Mouse (Mus musculus): ENCODE measurements around the gene Nrgn.

Gene Nrgn

GRCm38 (mm10) chr9:37552536-37553293 is at the start of gene Nrgn:
Nrgn (minus strand) TSS chr9:37552904.
- DNase-seq (ENCODE audit: extremely low spot score, low read depth, low spot score), result no peak

GRCm38 (mm10) chr9:37600538-37601205 is 48.0 kb upstream of the Nrgn start:
- DNase-seq (ENCODE audit: extremely low spot score, low read depth, low spot score), result no peak

- no peak for DNase-seq (ENCODE audit: extremely low spot score, low read depth, low spot score)
These were observed 45.9 kb upstream of the Nrgn start for GRCm38 (mm10) chr9:37598637-37599036.

DNA sequence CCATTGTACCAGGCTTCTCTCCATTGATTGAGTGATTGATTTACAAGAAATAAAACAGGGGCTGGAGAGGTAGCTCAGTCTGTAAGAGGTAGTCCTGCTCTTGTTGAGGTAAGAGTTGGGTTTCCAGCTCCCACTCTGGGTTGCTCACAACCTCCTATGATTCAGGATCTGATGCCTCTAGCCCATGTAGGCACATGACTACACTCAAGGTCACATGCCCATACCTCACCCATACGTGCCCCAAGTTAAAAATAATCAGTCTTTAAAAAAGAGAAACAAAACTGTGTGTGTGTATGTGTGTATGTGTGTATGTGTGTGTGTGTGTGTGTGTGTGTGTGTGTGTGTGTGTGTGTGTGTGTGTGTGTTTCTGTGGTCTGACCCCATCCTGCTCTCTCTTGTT is 42.9 kb upstream of the Nrgn start:
- DNase-seq (ENCODE audit: extremely low spot score, low read depth, low spot score), result no peak

DNA sequence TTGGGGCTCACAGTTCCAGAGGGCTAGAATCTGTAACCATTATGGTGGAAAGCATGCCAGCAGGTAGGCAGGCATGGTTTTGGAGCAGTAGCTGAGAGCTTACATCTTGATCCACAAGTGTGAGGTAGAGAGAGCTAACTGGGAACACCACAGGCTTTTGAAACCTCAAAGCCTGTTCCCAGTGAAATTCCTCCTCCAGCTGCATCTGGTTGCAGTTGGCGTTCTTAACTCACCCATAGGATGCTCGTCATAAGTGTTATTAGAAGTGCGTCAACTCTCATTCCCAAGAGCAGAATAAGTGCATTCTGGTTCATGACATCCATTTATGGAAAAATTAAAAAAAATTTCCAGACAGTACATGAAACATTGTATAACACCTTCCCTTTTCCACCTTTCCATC is 41.0 kb upstream of the Nrgn start:
- DNase-seq (ENCODE audit: extremely low spot score, low read depth, low spot score), result no peak

- no peak for DNase-seq (ENCODE audit: extremely low spot score, low read depth, low spot score)
These were observed 39.9 kb upstream of the Nrgn start for GRCm38 (mm10) chr9:37592633-37593032.

GRCm38 (mm10) chr9:37592025-37592424 is 39.3 kb upstream of the Nrgn start:
- DNase-seq (ENCODE audit: extremely low spot score, low read depth, low spot score), result no peak

DNA sequence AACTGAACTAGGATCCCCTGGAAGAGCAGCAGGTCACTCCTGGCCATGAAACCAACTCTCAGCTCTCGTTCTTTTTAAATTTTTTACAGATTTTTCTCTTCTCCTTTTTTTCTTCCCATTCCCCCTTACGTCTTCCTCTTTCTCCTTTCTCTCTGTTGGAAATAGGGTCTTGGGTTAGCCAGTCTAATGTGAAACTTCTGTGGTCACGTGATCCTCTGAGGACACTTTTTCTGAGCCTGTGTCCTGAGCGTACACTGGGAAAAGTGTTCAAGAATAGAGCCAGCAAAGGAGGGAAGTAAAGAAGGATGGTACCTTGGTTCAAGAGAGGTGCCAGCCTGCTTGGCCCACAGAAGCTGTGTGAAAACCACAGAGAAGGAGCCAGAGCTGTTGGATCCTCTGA is 37.7 kb upstream of the Nrgn start:
- no peak for DNase-seq (ENCODE audit: extremely low spot score, low read depth, low spot score)

GRCm38 (mm10) chr9:37586718-37587117 is 34.0 kb upstream of the Nrgn start:
- no peak for DNase-seq (ENCODE audit: extremely low spot score, low read depth, low spot score)

DNA sequence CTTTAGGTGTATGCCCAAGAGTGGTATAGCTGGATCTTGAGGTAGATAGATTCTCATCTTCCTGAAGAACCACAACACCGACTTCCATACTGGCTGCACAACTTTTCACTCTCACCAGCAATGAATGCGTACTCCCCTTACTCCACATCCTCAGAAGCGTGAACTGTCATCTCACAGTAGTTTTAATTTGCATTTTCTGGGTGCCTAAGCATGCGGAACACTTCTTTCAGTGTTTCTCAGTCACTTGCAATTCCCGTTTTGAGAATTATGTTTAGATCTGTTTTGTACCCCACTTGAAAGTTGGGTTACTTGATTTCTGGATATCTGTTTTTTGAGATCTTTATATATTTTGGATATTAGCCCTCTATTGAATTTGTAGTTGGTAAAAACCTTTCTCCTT is 30.9 kb upstream of the Nrgn start:
- no peak for DNase-seq (ENCODE audit: extremely low spot score, low read depth, low spot score)

- no peak for DNase-seq (ENCODE audit: extremely low spot score, low read depth, low spot score)
These were observed 23.8 kb upstream of the Nrgn start for GRCm38 (mm10) chr9:37576436-37576930.

DNA sequence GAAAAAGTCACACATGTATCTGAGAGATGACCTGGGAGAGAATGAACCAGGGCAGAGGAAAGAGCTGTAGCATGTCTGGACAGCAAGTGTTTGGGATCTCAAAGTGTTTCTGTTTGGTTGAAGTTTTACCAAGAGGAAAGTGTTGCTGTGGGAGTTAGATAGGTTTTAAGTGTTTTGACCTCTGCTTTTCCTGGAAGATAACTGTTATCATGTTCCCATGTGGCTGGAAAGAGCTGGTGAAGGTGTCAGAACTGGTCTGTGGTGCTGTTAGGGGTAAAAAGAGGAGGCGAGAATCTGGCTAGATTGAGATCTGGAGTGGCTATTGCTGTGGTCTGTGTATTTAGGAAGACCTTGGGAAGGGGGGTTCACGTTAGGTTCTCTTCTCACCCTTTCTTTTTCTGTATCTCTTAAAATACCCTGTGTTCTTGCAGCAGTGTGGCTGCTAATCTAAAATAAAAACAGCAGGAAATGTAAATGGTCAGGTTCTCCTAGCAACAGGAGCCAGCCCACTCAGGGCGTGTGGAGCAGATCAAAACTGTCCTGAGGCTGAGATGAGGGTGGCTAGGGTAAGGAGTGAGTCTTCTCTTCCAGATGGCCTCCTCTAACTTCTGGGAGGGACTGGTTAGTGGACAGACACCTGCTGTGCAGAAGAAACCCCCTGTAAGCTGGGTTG is 19.6 kb upstream of the Nrgn start:
- no peak for DNase-seq (ENCODE audit: extremely low spot score, low read depth, low spot score)

- no peak for DNase-seq (ENCODE audit: extremely low spot score, low read depth, low spot score)
These were observed 16.6 kb upstream of the Nrgn start for GRCm38 (mm10) chr9:37569231-37569835.

DNA sequence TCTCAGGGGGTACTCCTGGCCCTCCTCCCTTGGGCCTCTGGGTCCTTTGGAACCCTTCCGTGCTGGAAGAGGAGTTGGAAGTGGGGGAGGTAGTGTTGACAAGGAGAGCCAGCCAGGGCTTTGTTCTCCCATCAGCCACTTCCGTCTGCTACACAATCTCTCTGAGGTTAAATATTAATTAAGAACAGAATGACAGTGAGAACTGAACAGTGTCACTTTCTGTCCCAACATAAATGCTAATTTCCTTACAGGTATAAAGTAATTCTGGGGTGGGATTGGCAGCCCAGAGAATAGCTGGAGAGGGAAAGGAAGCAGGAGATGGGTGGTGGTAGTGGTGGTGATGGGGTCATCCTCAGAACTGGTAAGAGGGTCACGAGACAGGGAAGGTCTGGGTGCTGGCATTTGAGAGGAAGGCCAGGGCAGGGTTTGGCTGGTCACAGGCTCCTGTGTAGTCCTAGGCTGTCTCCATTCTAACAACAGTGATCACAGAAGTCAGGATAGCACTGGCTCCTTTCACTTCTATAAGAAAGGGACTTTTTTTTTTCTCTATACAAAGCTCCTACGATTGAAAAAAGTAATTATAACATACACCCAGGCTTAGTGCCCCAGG is 16.0 kb upstream of the Nrgn start:
- DNase-seq (ENCODE audit: extremely low spot score, low read depth, low spot score), result no peak

GRCm38 (mm10) chr9:37567892-37568604 is 15.3 kb upstream of the Nrgn start:
- no peak for DNase-seq (ENCODE audit: extremely low spot score, low read depth, low spot score)

DNA sequence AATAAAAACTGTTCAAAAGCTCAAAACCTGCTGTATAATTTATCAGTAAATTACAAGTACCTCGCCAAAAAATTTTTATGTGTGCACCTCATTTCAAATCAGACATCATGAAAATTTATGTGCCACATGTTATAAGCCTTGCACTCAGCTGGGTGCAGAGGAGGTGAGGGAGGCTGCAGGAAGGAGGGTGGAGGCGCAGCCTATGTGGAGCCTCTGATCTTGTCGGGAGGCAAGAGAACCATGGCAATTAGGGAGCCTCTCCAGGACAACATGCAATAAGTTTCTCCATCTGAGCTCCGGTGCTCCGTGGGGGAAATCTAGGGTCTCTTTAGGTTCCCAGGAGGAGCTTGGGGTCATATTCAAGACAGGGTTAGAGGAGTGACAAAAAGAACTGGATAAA is 14.8 kb upstream of the Nrgn start:
- DNase-seq (ENCODE audit: extremely low spot score, low read depth, low spot score), result no peak

DNA sequence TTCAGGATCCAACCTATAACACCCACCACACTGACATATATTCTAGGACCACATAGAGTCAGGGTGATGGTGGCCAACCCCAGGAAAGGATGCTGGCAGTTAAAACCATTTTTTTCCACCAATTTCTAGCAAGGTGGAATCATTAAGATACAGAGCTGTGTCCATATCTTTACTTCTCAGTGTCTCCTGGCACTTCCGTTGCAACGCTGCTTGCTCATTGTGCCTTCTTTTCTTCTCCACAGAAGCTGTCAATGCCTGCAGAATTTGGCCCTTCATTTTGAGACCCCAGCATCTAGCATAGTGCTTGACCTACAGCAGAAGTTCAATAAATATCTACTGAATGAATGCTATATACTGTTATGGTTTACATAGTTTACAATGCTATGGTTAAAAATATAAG is 14.3 kb upstream of the Nrgn start:
- DNase-seq (ENCODE audit: extremely low spot score, low read depth, low spot score), result no peak

GRCm38 (mm10) chr9:37563805-37564204 is 11.1 kb upstream of the Nrgn start:
- DNase-seq (ENCODE audit: extremely low spot score, low read depth, low spot score), result no peak

GRCm38 (mm10) chr9:37560617-37561016 is 7.9 kb upstream of the Nrgn start:
- no peak for DNase-seq (ENCODE audit: extremely low spot score, low read depth, low spot score)

- no peak for DNase-seq (ENCODE audit: extremely low spot score, low read depth, low spot score)
These were observed 3.7 kb upstream of the Nrgn start for GRCm38 (mm10) chr9:37556366-37556765.
